Mouse (Mus musculus) frontal cortex, postnatal 10 days (tissue): ENCODE data around the gene Pla2g4c.

Experiments used
- DNase-seq, 2 experiments: peaks; one replicate each; pipeline ENCODE4 v3.0.0; 2022; ENCODE audit warnings: low spot score in 2 of 2, mixed read lengths in 1 of 2

The Pla2g4c gene

DNA sequence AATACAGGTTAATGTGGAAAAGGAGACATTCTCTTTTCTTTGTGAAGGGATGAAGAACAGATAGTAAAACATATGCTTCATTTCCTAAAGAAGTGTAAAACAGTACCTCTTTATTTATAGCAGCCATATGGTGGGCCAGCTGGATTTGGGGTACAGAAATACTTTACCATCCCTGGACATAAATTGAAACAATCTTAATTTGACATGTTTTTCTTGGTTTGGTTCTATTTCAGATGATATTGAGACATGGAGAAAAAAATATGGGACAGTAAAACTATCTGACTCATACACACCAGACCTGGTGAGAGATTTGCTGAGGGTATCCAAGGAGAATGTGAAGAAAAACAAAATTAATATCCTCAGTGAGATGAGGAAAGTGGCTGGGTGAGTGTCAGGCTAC, 31.5 kb downstream of the Pla2g4c start:
- peak; percentile 12 to 27 for DNase-seq

- DNase-seq, result no peak
Measured at GRCm38 (mm10) chr7:13380588-13380987, 56.1 kb downstream of the Pla2g4c start.

GRCm38 (mm10) chr7:13397832-13398231, 73.4 kb downstream of the Pla2g4c start, which contains the start of gene Cabp5:
TSS of gene Cabp5 (plus strand) at chr7:13398132.
- DNase-seq, result no peak
